Mouse (Mus musculus) forebrain, embryonic 16.5 days (tissue): Measurements from ENCODE around the gene Spsb4. TPM values are rescaled to one million over a fixed set of nuclear protein-coding genes. Genes with fewer than 3 reads are reported as not detected.

ENCODE experiments used
- ATAC-seq: fragments of 200-750 bp; cut with Nextera tagmentation; 2 replicates; pipeline ENCODE4 v1.8.0; 2017; ENCODE audit warnings: mild to moderate bottlenecking, moderate library complexity
- H3K27ac ChIP-seq: fragments of 300-500 bp; sonication (generic); 2 replicates; pipeline ENCODE4 v1.5.1; 2014; ENCODE audit warnings: low read length, control low read depth
- H3K27me3 ChIP-seq: fragments of 300-500 bp; sonication (generic); replicated peaks from 2 replicates; pipeline ENCODE4 v1.6.1; 2014; ENCODE audit warnings: low read length; ENCODE audit not compliant: control insufficient read depth, insufficient read depth
- H3K36me3 ChIP-seq: fragments of 300-500 bp; sonication (generic); 2 replicates; pipeline ENCODE4 v1.6.1; 2014; ENCODE audit not compliant: control insufficient read depth, insufficient read depth
- H3K4me1 ChIP-seq: fragments of 300-500 bp; sonication (generic); replicated peaks from 2 replicates; pipeline ENCODE4 v1.6.1; 2014; ENCODE audit warnings: low read length; ENCODE audit not compliant: control insufficient read depth, insufficient read depth
- H3K4me2 ChIP-seq: fragments of 300-500 bp; sonication (generic); 2 replicates; pipeline ENCODE4 v1.6.1; 2014; ENCODE audit warnings: mild to moderate bottlenecking, low read length, control low read depth
- H3K4me3 ChIP-seq: fragments of 300-500 bp; sonication (generic); replicated peaks from 2 replicates; pipeline ENCODE4 v1.5.1; 2014; ENCODE audit warnings: mild to moderate bottlenecking, low read length, control low read depth
- H3K9ac ChIP-seq: fragments of 300-500 bp; sonication (generic); replicated peaks from 2 replicates; pipeline ENCODE4 v1.6.1; 2014; ENCODE audit warnings: low read depth, low read length, control low read depth
- H3K9me3 ChIP-seq: fragments of 300-500 bp; sonication (generic); 2 replicates; pipeline ENCODE4 v1.6.1; 2016; ENCODE audit warnings: low read length; ENCODE audit not compliant: control insufficient read depth
- WGBS: fragments of 180-500 bp; shearing (Covaris S2); extraction: QIAGEN DNeasy Blood & Tissue Kit; methylation state at CpG from one replicate; pipeline ENCODE4 v1.1.7; 2014; 5-methylcytosine and 5-hydroxymethylcytosine counted together
- polyA plus RNA-seq: library from polyadenylated mRNA; unstranded; fragments of >200 nt; fragmentation: Nextera tagmentation; extraction: Ambion mirVana; gene quantifications from 2 replicates; pipeline ENCODE4 v1.2.1, GENCODE M21; 2015

The Spsb4 gene
- polyA plus RNA-seq, 1 experiment from 2014 or later = 20.9 TPM

DNA sequence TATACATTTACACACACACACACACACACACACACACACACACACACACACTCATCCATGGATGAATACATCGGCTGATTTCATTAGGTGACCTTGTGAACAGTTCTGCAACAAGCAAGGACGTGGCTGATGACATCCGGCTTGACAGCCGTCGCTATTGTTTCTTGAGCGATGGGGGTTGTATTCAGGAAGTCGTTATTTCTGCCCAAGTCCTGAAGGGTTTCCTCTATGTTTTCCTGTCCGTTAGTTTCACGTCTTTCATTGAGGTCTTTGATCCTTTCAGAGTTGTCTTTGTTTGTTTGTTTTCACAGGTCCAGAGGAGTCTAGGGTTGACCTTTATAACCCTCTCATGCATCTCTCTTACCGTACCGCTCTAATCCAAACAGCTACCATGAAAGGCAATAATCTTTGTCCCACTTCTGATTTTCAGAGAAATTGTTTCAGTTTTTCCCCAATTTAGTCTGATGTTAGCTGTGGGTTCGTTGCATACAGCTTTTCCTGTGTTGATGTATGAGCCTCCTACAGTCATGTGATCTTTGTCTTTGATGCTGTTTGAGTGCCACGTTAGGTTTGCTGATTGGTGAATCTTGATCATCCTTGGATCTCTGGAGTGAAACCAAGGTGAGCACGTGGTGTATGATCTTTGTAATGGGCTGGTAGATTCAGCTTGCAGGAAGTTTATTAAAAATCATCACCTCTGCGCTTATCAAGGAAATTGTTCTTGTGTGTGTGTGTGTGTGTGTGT is 82.9 kb downstream of the Spsb4 start:
- 52% methylated on average over 15 of the region's 15 CpGs for WGBS
- no peak for ATAC-seq
- no peak overlapping the region for H3K4me2 ChIP-seq
- no peaks in the 10 kb centered on the region for H3K36me3 ChIP-seq
- H3K27me3 ChIP-seq = no peaks in the 10 kb centered on the region
- H3K9me3 ChIP-seq = no peaks in the 10 kb centered on the region
- H3K9ac ChIP-seq = no peak overlapping the region
- no peak overlapping the region for H3K27ac ChIP-seq
- H3K4me1 ChIP-seq = no peaks in the 10 kb centered on the region
- no peak overlapping the region for H3K4me3 ChIP-seq

- Histone ChIP-seq H3K27me3 (no peaks in the 10 kb centered on the region), H3K27ac (no peak overlapping the region), H3K9ac (no peak overlapping the region), H3K4me2 (no peak overlapping the region), H3K9me3 (no peaks in the 10 kb centered on the region), H3K4me3 (no peak overlapping the region), H3K36me3 (no peaks in the 10 kb centered on the region), H3K4me1 (no peaks in the 10 kb centered on the region)
- WGBS = 79% methylated on average over 3 of the region's 3 CpGs
- ATAC-seq = no peak
Measured at GRCm38 (mm10) chr9:96934816-96935215, 83.8 kb downstream of the Spsb4 start.

GRCm38 (mm10) chr9:96932751-96933150 is 85.9 kb downstream of the Spsb4 start:
- Histone ChIP-seq H3K36me3 (no peaks in the 10 kb centered on the region), H3K27me3 (no peaks in the 10 kb centered on the region), H3K4me3 (no peak overlapping the region), H3K27ac (no peak overlapping the region), H3K9ac (no peak overlapping the region), H3K9me3 (no peaks in the 10 kb centered on the region), H3K4me2 (no peak overlapping the region), H3K4me1 (no peaks in the 10 kb centered on the region)
- 80% methylated on average over 8 of the region's 8 CpGs for WGBS
- no peak for ATAC-seq

- Histone ChIP-seq H3K36me3 (no peaks in the 10 kb centered on the region), H3K27ac (no peak overlapping the region), H3K4me2 (no peak overlapping the region), H3K4me1 (no peaks in the 10 kb centered on the region), H3K9ac (no peak overlapping the region), H3K27me3 (no peaks in the 10 kb centered on the region), H3K9me3 (0 out of 2 replicates have a peak, but pooled peaks cover 2% of the 10 kb centered on the region), H3K4me3 (no peak overlapping the region)
- ATAC-seq = no peak
- 88% methylated on average over 17 of the region's 17 CpGs for WGBS
Measured at GRCm38 (mm10) chr9:96923577-96924316, 94.9 kb downstream of the Spsb4 start.

GRCm38 (mm10) chr9:96923119-96923518 is 95.5 kb downstream of the Spsb4 start:
- H3K27me3 ChIP-seq = no peaks in the 10 kb centered on the region
- no peak for ATAC-seq
- H3K9ac ChIP-seq = no peak overlapping the region
- no peaks in the 10 kb centered on the region for H3K4me1 ChIP-seq
- no peak overlapping the region for H3K27ac ChIP-seq
- 0 out of 2 replicates have a peak, but pooled peaks cover 2% of the 10 kb centered on the region for H3K9me3 ChIP-seq
- H3K4me3 ChIP-seq = no peak overlapping the region
- WGBS = 79% methylated on average over 6 of the region's 6 CpGs
- no peak overlapping the region for H3K4me2 ChIP-seq
- no peaks in the 10 kb centered on the region for H3K36me3 ChIP-seq

- no peaks in the 10 kb centered on the region for H3K9me3 ChIP-seq
- H3K36me3 ChIP-seq = no peaks in the 10 kb centered on the region
- H3K9ac ChIP-seq = no peak overlapping the region
- no peak overlapping the region for H3K4me3 ChIP-seq
- H3K4me2 ChIP-seq = no peak overlapping the region
- ATAC-seq = peak; percentile 93
- H3K4me1 ChIP-seq = no peaks in the 10 kb centered on the region; the same call in 1 of the 2 replicates
- 35% methylated on average over 27 of the region's 27 CpGs for WGBS
- H3K27me3 ChIP-seq = no peaks in the 10 kb centered on the region
- no peak overlapping the region for H3K27ac ChIP-seq
Measured at GRCm38 (mm10) chr9:96916620-96917538, 101.8 kb downstream of the Spsb4 start.

- no peaks in the 10 kb centered on the region for H3K36me3 ChIP-seq
- H3K27ac ChIP-seq = no peak overlapping the region
- H3K4me1 ChIP-seq = no peaks in the 10 kb centered on the region; the same call in 1 of the 2 replicates
- H3K9ac ChIP-seq = no peak overlapping the region
- no peak overlapping the region for H3K4me2 ChIP-seq
- H3K9me3 ChIP-seq = no peaks in the 10 kb centered on the region
- no peak overlapping the region for H3K4me3 ChIP-seq
- no peak for ATAC-seq
- no peaks in the 10 kb centered on the region for H3K27me3 ChIP-seq
- 66% methylated on average over 7 of the region's 7 CpGs for WGBS
Measured at GRCm38 (mm10) chr9:96916076-96916475, 102.6 kb downstream of the Spsb4 start.

DNA sequence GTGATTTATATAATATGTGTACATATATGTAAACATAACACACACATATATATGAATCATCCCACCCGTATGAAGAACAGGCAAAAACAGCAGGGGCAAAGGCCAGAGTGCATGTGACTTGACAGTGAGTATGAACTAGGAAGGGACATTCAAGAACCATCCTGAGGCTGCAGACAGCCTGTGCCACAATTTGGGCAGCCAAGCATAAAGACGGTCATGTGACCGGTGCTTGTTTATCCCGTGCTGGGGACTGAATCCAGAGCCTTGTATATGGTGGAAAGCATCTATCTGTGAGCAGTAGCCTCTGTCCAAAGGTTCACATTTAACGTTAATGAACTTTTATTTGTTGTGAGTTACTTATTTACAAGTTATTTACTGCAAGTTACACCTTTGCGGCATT is 103.8 kb downstream of the Spsb4 start:
- H3K4me2 ChIP-seq = no peak overlapping the region
- WGBS = 75% methylated on average over 6 of the region's 6 CpGs
- H3K9ac ChIP-seq = no peak overlapping the region
- no peak overlapping the region for H3K27ac ChIP-seq
- H3K4me3 ChIP-seq = no peak overlapping the region
- H3K4me1 ChIP-seq = no peaks in the 10 kb centered on the region; the same call in 1 of the 2 replicates
- no peak for ATAC-seq
- no peaks in the 10 kb centered on the region for H3K27me3 ChIP-seq
- H3K36me3 ChIP-seq = no peaks in the 10 kb centered on the region
- no peaks in the 10 kb centered on the region for H3K9me3 ChIP-seq

DNA sequence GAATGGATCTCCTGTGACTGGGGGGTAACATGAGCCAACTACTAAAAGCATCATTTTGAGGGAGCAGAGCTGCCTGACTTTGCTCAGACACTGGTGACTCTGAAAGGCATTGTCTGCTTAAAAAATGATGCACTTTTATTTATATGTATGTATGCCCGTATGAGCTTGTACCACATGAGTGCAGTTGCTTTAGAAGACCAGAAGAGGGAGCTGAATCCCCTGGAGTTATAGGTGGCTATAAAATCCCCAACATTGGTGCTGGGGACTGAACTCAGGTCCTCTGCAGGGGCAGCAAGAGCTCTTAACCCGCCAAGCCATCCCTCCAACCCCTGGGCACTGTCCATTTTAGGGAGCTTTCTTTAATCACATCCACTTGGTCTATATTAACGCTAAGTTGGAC is 104.6 kb downstream of the Spsb4 start:
- Histone ChIP-seq H3K27me3 (no peaks in the 10 kb centered on the region), H3K9ac (no peak overlapping the region), H3K4me2 (no peak overlapping the region), H3K9me3 (no peaks in the 10 kb centered on the region), H3K36me3 (no peaks in the 10 kb centered on the region), H3K4me3 (no peak overlapping the region), H3K27ac (no peak overlapping the region), H3K4me1 (no peaks in the 10 kb centered on the region; the same call in 1 of the 2 replicates)
- 94% methylated on average over 3 of the region's 3 CpGs for WGBS
- no peak for ATAC-seq
